Mouse (Mus musculus): ENCODE measurements around the gene Grin2b. TPM values are rescaled to one million over a fixed set of nuclear protein-coding genes. Genes with fewer than 3 reads are reported as not detected.

Grin2b gene
- polyA plus RNA-seq, 1 experiment = not detected

GRCm38 (mm10) chr6:135976106-135976505 is 197.2 kb downstream of the Grin2b start:
- no peak overlapping the region for H3ac ChIP-seq (ENCODE audit: control insufficient read depth, insufficient read length)
- no peaks in the 10 kb centered on the region for H3K36me3 ChIP-seq (ENCODE audit: control insufficient read depth, insufficient read depth)
- H3K27me3 ChIP-seq (ENCODE audit: control insufficient read depth, insufficient read depth, insufficient read length) = no peaks in the 10 kb centered on the region
- TF ChIP-seq CEBPB (IDR thresholded peaks at IDR 0.05; ENCODE audit: insufficient read depth, poor library complexity, severe bottlenecking) = no peak
- no peak for TF ChIP-seq E2F4 (IDR thresholded peaks at IDR 0.05; ENCODE audit: insufficient read depth)
- no peak for TF ChIP-seq REST (IDR thresholded peaks at IDR 0.05; ENCODE audit: insufficient read depth, insufficient read length)
- no peak for TF ChIP-seq POLR2A (IDR thresholded peaks at IDR 0.05; ENCODE audit: insufficient read length, low read depth)
- no peak for TF ChIP-seq TCF3 (IDR thresholded peaks at IDR 0.05; ENCODE audit: insufficient read length, low read depth)
- TF ChIP-seq MAX (IDR thresholded peaks at IDR 0.05; ENCODE audit: low read depth) = no peak
- no peak for TF ChIP-seq TCF12 (IDR thresholded peaks at IDR 0.05; ENCODE audit: insufficient read depth, poor library complexity, severe bottlenecking)
- TF ChIP-seq MYOD1 (IDR thresholded peaks at IDR 0.05; ENCODE audit: control insufficient read depth in 1 of 3, insufficient read length in 2 of 3, low read depth in 2 of 3) = no peak
- no peak for TF ChIP-seq SRF (IDR thresholded peaks at IDR 0.05; ENCODE audit: control insufficient read depth, insufficient read length, low read depth)
- no peak for TF ChIP-seq MYOG (IDR thresholded peaks at IDR 0.05; ENCODE audit: control insufficient read depth in 1 of 3, insufficient read depth in 1 of 3, insufficient read length in 2 of 3, low read depth in 2 of 3)
- no peak for TF ChIP-seq USF1 (IDR thresholded peaks at IDR 0.05; ENCODE audit: low read depth)
- TF ChIP-seq POLR2AphosphoS2 (IDR thresholded peaks at IDR 0.05; ENCODE audit: insufficient read length, low read depth) = no peak
- no peaks in the 10 kb centered on the region for H3K79me2 ChIP-seq (ENCODE audit: control insufficient read depth, insufficient read depth)
- H3K4me3 ChIP-seq = no peak overlapping the region
- no peak overlapping the region for H3K4me2 ChIP-seq (ENCODE audit: low read depth)

- H3K27me3 ChIP-seq (ENCODE audit: control insufficient read depth, insufficient read depth, insufficient read length) = no peaks in the 10 kb centered on the region
- no peaks in the 10 kb centered on the region for H3K36me3 ChIP-seq (ENCODE audit: control insufficient read depth, insufficient read depth)
- no peak overlapping the region for H3K4me3 ChIP-seq
- H3K79me2 ChIP-seq (ENCODE audit: control insufficient read depth, insufficient read depth) = no peaks in the 10 kb centered on the region
- TF ChIP-seq MAX (IDR thresholded peaks at IDR 0.05; ENCODE audit: low read depth) (no peak), MYOD1 (IDR thresholded peaks at IDR 0.05; ENCODE audit: control insufficient read depth in 1 of 3, insufficient read length in 2 of 3, low read depth in 2 of 3) (no peak), E2F4 (IDR thresholded peaks at IDR 0.05; ENCODE audit: insufficient read depth) (no peak), POLR2A (IDR thresholded peaks at IDR 0.05; ENCODE audit: insufficient read length, low read depth) (no peak), TCF12 (IDR thresholded peaks at IDR 0.05; ENCODE audit: insufficient read depth, poor library complexity, severe bottlenecking) (no peak), REST (IDR thresholded peaks at IDR 0.05; ENCODE audit: insufficient read depth, insufficient read length) (no peak), USF1 (IDR thresholded peaks at IDR 0.05; ENCODE audit: low read depth) (no peak), CEBPB (IDR thresholded peaks at IDR 0.05; ENCODE audit: insufficient read depth, poor library complexity, severe bottlenecking) (no peak), TCF3 (IDR thresholded peaks at IDR 0.05; ENCODE audit: insufficient read length, low read depth) (no peak), MYOG (IDR thresholded peaks at IDR 0.05; ENCODE audit: control insufficient read depth in 1 of 3, insufficient read depth in 1 of 3, insufficient read length in 2 of 3, low read depth in 2 of 3) (no peak), SRF (IDR thresholded peaks at IDR 0.05; ENCODE audit: control insufficient read depth, insufficient read length, low read depth) (no peak), POLR2AphosphoS2 (IDR thresholded peaks at IDR 0.05; ENCODE audit: insufficient read length, low read depth) (no peak)
- no peak overlapping the region for H3ac ChIP-seq (ENCODE audit: control insufficient read depth, insufficient read length)
- no peak overlapping the region for H3K4me2 ChIP-seq (ENCODE audit: low read depth)
These were observed 200.8 kb downstream of the Grin2b start for GRCm38 (mm10) chr6:135972481-135972880.

- Histone ChIP-seq H3ac (ENCODE audit: control insufficient read depth, insufficient read length) (no peak overlapping the region), H3K27me3 (ENCODE audit: control insufficient read depth, insufficient read depth, insufficient read length) (no peaks in the 10 kb centered on the region), H3K4me2 (ENCODE audit: low read depth) (no peak overlapping the region), H3K36me3 (ENCODE audit: control insufficient read depth, insufficient read depth) (no peaks in the 10 kb centered on the region), H3K4me3 (no peak overlapping the region), H3K79me2 (ENCODE audit: control insufficient read depth, insufficient read depth) (no peaks in the 10 kb centered on the region)
- TF ChIP-seq MYOD1 (IDR thresholded peaks at IDR 0.05; ENCODE audit: control insufficient read depth in 1 of 3, insufficient read length in 2 of 3, low read depth in 2 of 3) = no peak
- no peak for TF ChIP-seq USF1 (IDR thresholded peaks at IDR 0.05; ENCODE audit: low read depth)
- TF ChIP-seq POLR2AphosphoS2 (IDR thresholded peaks at IDR 0.05; ENCODE audit: insufficient read length, low read depth) = no peak
- no peak for TF ChIP-seq MAX (IDR thresholded peaks at IDR 0.05; ENCODE audit: low read depth)
- no peak for TF ChIP-seq E2F4 (IDR thresholded peaks at IDR 0.05; ENCODE audit: insufficient read depth)
- no peak for TF ChIP-seq TCF12 (IDR thresholded peaks at IDR 0.05; ENCODE audit: insufficient read depth, poor library complexity, severe bottlenecking)
- no peak for TF ChIP-seq SRF (IDR thresholded peaks at IDR 0.05; ENCODE audit: control insufficient read depth, insufficient read length, low read depth)
- TF ChIP-seq MYOG (IDR thresholded peaks at IDR 0.05; ENCODE audit: control insufficient read depth in 1 of 3, insufficient read depth in 1 of 3, insufficient read length in 2 of 3, low read depth in 2 of 3) = no peak
- TF ChIP-seq CEBPB (IDR thresholded peaks at IDR 0.05; ENCODE audit: insufficient read depth, poor library complexity, severe bottlenecking) = no peak
- no peak for TF ChIP-seq POLR2A (IDR thresholded peaks at IDR 0.05; ENCODE audit: insufficient read length, low read depth)
These were observed 201.8 kb downstream of the Grin2b start for GRCm38 (mm10) chr6:135971481-135971880.

- Histone ChIP-seq H3K36me3 (ENCODE audit: control insufficient read depth, insufficient read depth) (no peaks in the 10 kb centered on the region), H3K79me2 (ENCODE audit: control insufficient read depth, insufficient read depth) (no peaks in the 10 kb centered on the region), H3K27me3 (ENCODE audit: control insufficient read depth, insufficient read depth, insufficient read length) (no peaks in the 10 kb centered on the region), H3K4me2 (ENCODE audit: low read depth) (no peak overlapping the region), H3K4me3 (no peak overlapping the region), H3ac (ENCODE audit: control insufficient read depth, insufficient read length) (no peak overlapping the region)
- no peak for TF ChIP-seq USF1 (IDR thresholded peaks at IDR 0.05; ENCODE audit: low read depth)
- no peak for TF ChIP-seq MYOG (IDR thresholded peaks at IDR 0.05; ENCODE audit: control insufficient read depth in 1 of 3, insufficient read depth in 1 of 3, insufficient read length in 2 of 3, low read depth in 2 of 3)
- TF ChIP-seq POLR2A (IDR thresholded peaks at IDR 0.05; ENCODE audit: insufficient read length, low read depth) = no peak
- TF ChIP-seq TCF3 (IDR thresholded peaks at IDR 0.05; ENCODE audit: insufficient read length, low read depth) = no peak
- TF ChIP-seq MAX (IDR thresholded peaks at IDR 0.05; ENCODE audit: low read depth) = no peak
- no peak for TF ChIP-seq TCF12 (IDR thresholded peaks at IDR 0.05; ENCODE audit: insufficient read depth, poor library complexity, severe bottlenecking)
- TF ChIP-seq MYOD1 (IDR thresholded peaks at IDR 0.05; ENCODE audit: control insufficient read depth in 1 of 3, insufficient read length in 2 of 3, low read depth in 2 of 3) = no peak
- no peak for TF ChIP-seq CEBPB (IDR thresholded peaks at IDR 0.05; ENCODE audit: insufficient read depth, poor library complexity, severe bottlenecking)
- no peak for TF ChIP-seq E2F4 (IDR thresholded peaks at IDR 0.05; ENCODE audit: insufficient read depth)
- TF ChIP-seq REST (IDR thresholded peaks at IDR 0.05; ENCODE audit: insufficient read depth, insufficient read length) = no peak
- no peak for TF ChIP-seq POLR2AphosphoS2 (IDR thresholded peaks at IDR 0.05; ENCODE audit: insufficient read length, low read depth)
- TF ChIP-seq SRF (IDR thresholded peaks at IDR 0.05; ENCODE audit: control insufficient read depth, insufficient read length, low read depth) = no peak
These were observed 202.5 kb downstream of the Grin2b start for GRCm38 (mm10) chr6:135970716-135971318.
